Mouse (Mus musculus): ENCODE results near the gene Dusp3.

DNA sequence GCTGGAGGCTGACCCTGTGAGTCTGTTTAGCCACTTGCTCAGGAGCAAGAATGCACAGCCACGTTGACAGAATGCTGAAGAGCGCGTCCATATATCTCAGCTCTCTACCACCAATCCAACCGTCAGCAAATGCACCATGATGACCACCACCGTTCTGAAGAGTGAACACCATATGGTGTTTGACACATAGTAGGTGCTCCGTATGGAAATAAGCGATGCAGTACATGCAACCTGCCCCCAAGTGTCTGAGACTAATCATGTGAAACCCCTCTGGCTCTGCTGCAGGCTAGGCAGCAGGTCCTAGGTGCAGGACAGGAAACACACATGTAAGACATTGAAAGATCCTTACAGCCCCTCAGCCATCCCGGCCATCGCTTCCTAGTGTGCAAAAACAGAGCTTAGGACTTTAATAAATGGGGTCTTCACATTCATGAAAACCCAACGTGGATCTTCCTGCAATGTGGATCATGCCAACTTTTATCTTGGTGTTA, 3.3 kb downstream of the Dusp3 start:
- TF ChIP-seq TAL1 (IDR thresholded peaks at IDR 0.05; ENCODE audit: low read length) (no peak), GATA1 (IDR thresholded peaks at IDR 0.05; ENCODE audit: low read length) (no peak)
